Mouse (Mus musculus): ENCODE results near the gene Kdm2a. TPM values are rescaled to one million over a fixed set of nuclear protein-coding genes. Genes with fewer than 3 reads are reported as not detected.

Gene Kdm2a
- polyA plus RNA-seq, 1 experiment from 2014 or later = 55.0 TPM

- no peaks in the 10 kb centered on the region for H3K9me3 ChIP-seq (replicated peaks)
- peak overlapping the region; percentile 85 for H3K4me3 ChIP-seq (replicated peaks)
- no peaks in the 10 kb centered on the region for H3K36me3 ChIP-seq
- ATAC-seq (ENCODE audit: insufficient number of reproducible peaks, low FRiP score, low TSS enrichment, low read depth) = no peak
- H3K27me3 ChIP-seq = no peaks in the 10 kb centered on the region
- H3K27ac ChIP-seq (replicated peaks) = peak overlapping the region; percentile 84
- H3K4me1 ChIP-seq = peaks cover 63% of the 10 kb centered on the region
- peak overlapping the region; percentile 89; the same call in 1 of the 2 replicates for H3K9ac ChIP-seq
- 47% methylated on average over 4 of the region's 4 CpGs for WGBS
- peak overlapping the region; percentile 81 for H3K4me2 ChIP-seq (replicated peaks)
Observed at GRCm38 (mm10) chr19:4304871-4305321, 93.2 kb downstream of the Kdm2a start.

GRCm38 (mm10) chr19:4304251-4304821, 93.7 kb downstream of the Kdm2a start:
- Histone ChIP-seq H3K27ac (replicated peaks) (peak overlapping the region; percentile 84; the same call in 1 of the 2 replicates), H3K4me1 (peaks cover 68% of the 10 kb centered on the region), H3K27me3 (no peaks in the 10 kb centered on the region), H3K36me3 (no peaks in the 10 kb centered on the region), H3K4me3 (replicated peaks) (peak overlapping the region; percentile 85), H3K9me3 (replicated peaks) (no peaks in the 10 kb centered on the region), H3K4me2 (replicated peaks) (peak overlapping the region; percentile 81), H3K9ac (no peak overlapping the region)
- no peak for ATAC-seq (ENCODE audit: insufficient number of reproducible peaks, low FRiP score, low TSS enrichment, low read depth)
- 71% methylated on average over 5 of the region's 5 CpGs for WGBS

- H3K4me3 ChIP-seq (replicated peaks) = no peak overlapping the region
- no peaks in the 10 kb centered on the region for H3K36me3 ChIP-seq
- no peak for ATAC-seq (ENCODE audit: insufficient number of reproducible peaks, low FRiP score, low TSS enrichment, low read depth)
- 90% methylated on average over 5 of the region's 5 CpGs for WGBS
- no peaks in the 10 kb centered on the region for H3K27me3 ChIP-seq
- peaks cover 74% of the 10 kb centered on the region for H3K4me1 ChIP-seq
- H3K27ac ChIP-seq (replicated peaks) = peak overlapping the region; percentile 83
- H3K9ac ChIP-seq = no peak overlapping the region
- H3K4me2 ChIP-seq (replicated peaks) = 0 out of 2 replicates have a peak overlapping the region, but pooled peaks have one; percentile 42
- H3K9me3 ChIP-seq (replicated peaks) = no peaks in the 10 kb centered on the region
Observed at GRCm38 (mm10) chr19:4303640-4303995, 94.5 kb downstream of the Kdm2a start.

- peak overlapping the region; percentile 17 for H3K4me3 ChIP-seq (replicated peaks)
- no peaks in the 10 kb centered on the region for H3K9me3 ChIP-seq (replicated peaks)
- H3K9ac ChIP-seq = no peak overlapping the region; the same call in 1 of the 2 replicates
- H3K27ac ChIP-seq (replicated peaks) = peak overlapping the region; percentile 83
- H3K4me1 ChIP-seq = peaks cover 79% of the 10 kb centered on the region
- 51% methylated on average over 7 of the region's 7 CpGs for WGBS
- H3K4me2 ChIP-seq (replicated peaks) = peak overlapping the region; percentile 42
- no peak for ATAC-seq (ENCODE audit: insufficient number of reproducible peaks, low FRiP score, low TSS enrichment, low read depth)
- no peaks in the 10 kb centered on the region for H3K27me3 ChIP-seq
- H3K36me3 ChIP-seq = no peaks in the 10 kb centered on the region
Observed at GRCm38 (mm10) chr19:4302936-4303639, 95.0 kb downstream of the Kdm2a start.

- peak overlapping the region; percentile 42 for H3K4me2 ChIP-seq (replicated peaks)
- no peaks in the 10 kb centered on the region for H3K9me3 ChIP-seq (replicated peaks)
- ATAC-seq (ENCODE audit: insufficient number of reproducible peaks, low FRiP score, low TSS enrichment, low read depth) = no peak
- H3K36me3 ChIP-seq = no peaks in the 10 kb centered on the region
- WGBS = 11% methylated on average over 21 of the region's 21 CpGs
- peak overlapping the region; percentile 17 for H3K4me3 ChIP-seq (replicated peaks)
- H3K27me3 ChIP-seq = no peaks in the 10 kb centered on the region
- peaks cover 89% of the 10 kb centered on the region for H3K4me1 ChIP-seq
- peak overlapping the region; percentile 83 for H3K27ac ChIP-seq (replicated peaks)
- H3K9ac ChIP-seq = no peak overlapping the region
Observed at GRCm38 (mm10) chr19:4301735-4302651, 96.1 kb downstream of the Kdm2a start.

- no peak for ATAC-seq (ENCODE audit: insufficient number of reproducible peaks, low FRiP score, low TSS enrichment, low read depth)
- H3K36me3 ChIP-seq = no peaks in the 10 kb centered on the region
- peak overlapping the region; percentile 17; the same call in 1 of the 2 replicates for H3K4me3 ChIP-seq (replicated peaks)
- H3K9me3 ChIP-seq (replicated peaks) = no peaks in the 10 kb centered on the region
- peaks cover 87% of the 10 kb centered on the region for H3K4me1 ChIP-seq
- H3K27ac ChIP-seq (replicated peaks) = peak overlapping the region; percentile 83
- no peak overlapping the region for H3K9ac ChIP-seq
- 58% methylated on average over 11 of the region's 11 CpGs for WGBS
- H3K27me3 ChIP-seq = no peaks in the 10 kb centered on the region
- peak overlapping the region; percentile 42 for H3K4me2 ChIP-seq (replicated peaks)
Observed at GRCm38 (mm10) chr19:4300852-4301734, 97.0 kb downstream of the Kdm2a start.

- no peak for ATAC-seq (ENCODE audit: insufficient number of reproducible peaks, low FRiP score, low TSS enrichment, low read depth)
- Histone ChIP-seq H3K27me3 (no peaks in the 10 kb centered on the region), H3K4me2 (replicated peaks) (no peak overlapping the region), H3K36me3 (no peaks in the 10 kb centered on the region), H3K4me1 (peaks cover 86% of the 10 kb centered on the region), H3K9me3 (replicated peaks) (no peaks in the 10 kb centered on the region), H3K4me3 (replicated peaks) (no peak overlapping the region), H3K9ac (no peak overlapping the region), H3K27ac (replicated peaks) (peak overlapping the region; percentile 59)
- WGBS = 50% methylated on average over 7 of the region's 7 CpGs
Observed at GRCm38 (mm10) chr19:4300271-4300704, 97.8 kb downstream of the Kdm2a start.

GRCm38 (mm10) chr19:4299574-4300270, 98.4 kb downstream of the Kdm2a start:
- no peak overlapping the region for H3K4me2 ChIP-seq (replicated peaks)
- no peak overlapping the region for H3K4me3 ChIP-seq (replicated peaks)
- H3K9me3 ChIP-seq (replicated peaks) = no peaks in the 10 kb centered on the region
- no peaks in the 10 kb centered on the region for H3K36me3 ChIP-seq
- ATAC-seq (ENCODE audit: insufficient number of reproducible peaks, low FRiP score, low TSS enrichment, low read depth) = no peak
- no peaks in the 10 kb centered on the region for H3K27me3 ChIP-seq
- no peak overlapping the region for H3K9ac ChIP-seq
- peaks cover 81% of the 10 kb centered on the region for H3K4me1 ChIP-seq
- 72% methylated on average over 6 of the region's 6 CpGs for WGBS
- peak overlapping the region; percentile 59 for H3K27ac ChIP-seq (replicated peaks)

- Histone ChIP-seq H3K4me1 (peaks cover 81% of the 10 kb centered on the region), H3K36me3 (0 out of 2 replicates have a peak, but pooled peaks cover 3% of the 10 kb centered on the region), H3K9me3 (replicated peaks) (no peaks in the 10 kb centered on the region), H3K27ac (replicated peaks) (peak overlapping the region; percentile 59; the same call in 1 of the 2 replicates), H3K4me2 (replicated peaks) (no peak overlapping the region), H3K27me3 (no peaks in the 10 kb centered on the region), H3K9ac (no peak overlapping the region), H3K4me3 (replicated peaks) (no peak overlapping the region)
- 86% methylated on average over 7 of the region's 7 CpGs for WGBS
- no peak for ATAC-seq (ENCODE audit: insufficient number of reproducible peaks, low FRiP score, low TSS enrichment, low read depth)
Observed at GRCm38 (mm10) chr19:4299126-4299525, 99.0 kb downstream of the Kdm2a start.

All from embryonic facial prominence, embryonic 15.5 days (tissue).